Mouse (Mus musculus) spleen, adult 2 months (tissue): ENCODE data around the gene Cadps2.

Experiments
- CTCF ChIP-seq: fragments of 200-500 bp; IDR thresholded peaks from 2 replicates; pipeline ENCODE4 v1.5.1; 2011; ENCODE audit warnings: mild to moderate bottlenecking, inconsistent platforms; ENCODE audit not compliant: insufficient read depth, insufficient read length, insufficient replicate concordance; ENCODE audit errors: extremely low read depth
- POLR2A ChIP-seq: fragments of 200-500 bp; IDR thresholded peaks from 2 replicates; pipeline ENCODE4 v1.6.1; 2011; ENCODE audit warnings: low read depth, low read length, inconsistent platforms

DNA sequence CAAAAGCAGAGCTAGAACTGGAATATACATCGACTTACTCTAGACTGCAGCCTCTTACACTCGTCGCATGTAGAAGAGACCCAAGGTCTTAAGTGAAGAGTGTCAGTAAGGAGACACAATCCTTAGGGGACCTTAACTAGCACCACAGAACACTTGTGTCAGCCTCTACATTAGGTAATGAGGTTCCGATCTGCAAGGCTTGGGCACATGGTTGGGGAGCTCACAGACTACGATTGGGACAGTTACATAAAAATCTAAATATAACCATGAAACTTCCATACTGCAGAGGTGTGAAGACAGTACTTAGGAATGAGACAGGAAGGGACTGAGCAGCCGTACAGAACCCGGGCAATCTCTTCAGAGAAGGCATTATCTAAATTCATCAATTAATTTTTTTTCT lies 27.1 kb upstream of the Cadps2 start:
- no peak for TF ChIP-seq CTCF
- no peak for TF ChIP-seq POLR2A
